Mouse (Mus musculus): Measurements from ENCODE around the gene Car7. TPM values are rescaled to one million over a fixed set of nuclear protein-coding genes. Genes with fewer than 3 reads are reported as not detected.

Car7 gene
- polyA plus RNA-seq, 2 experiments = 5.0 to 11.2 TPM

DNA sequence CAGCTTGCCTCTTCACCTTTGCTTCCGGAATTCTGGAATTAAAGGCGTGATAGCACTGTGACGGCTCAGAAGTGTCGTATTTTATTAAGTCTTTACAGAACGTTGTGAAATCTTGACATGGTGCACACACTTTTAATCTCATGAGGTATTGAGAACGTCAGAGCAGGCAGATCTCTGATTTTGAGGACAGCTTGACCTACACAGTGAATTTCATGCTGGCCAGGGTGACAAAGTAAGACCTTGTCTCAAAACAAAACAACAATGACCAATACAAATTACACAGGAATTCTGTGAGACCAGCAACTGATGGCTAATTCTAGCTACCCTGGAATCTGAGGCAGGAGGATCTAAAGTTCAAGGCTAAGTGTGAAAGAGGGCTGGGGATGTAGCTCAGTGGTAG lies 58.1 kb downstream of the Car7 start:
- Histone ChIP-seq H3K9me3 (ENCODE audit: control insufficient read depth, low read length) (no peaks in the 10 kb centered on the region), H3K27ac (no peak overlapping the region), H3K4me3 (ENCODE audit: insufficient read depth in 1 of 2, low read depth in 2 of 2, low read length in 2 of 2) (peak overlapping the region in 1 of 2 experiments; percentile 77; a peak in 1 of 4 replicates), H3K27me3 (ENCODE audit: control insufficient read depth, insufficient read depth, low read length) (no peaks in the 10 kb centered on the region), H3K9ac (replicated peaks) (no peak overlapping the region), H3K36me3 (replicated peaks; ENCODE audit: control insufficient read depth, insufficient read depth, low read depth) (peaks cover 2% of the 10 kb centered on the region; the same call in 1 of the 2 replicates), H3K4me2 (ENCODE audit: low read depth) (peak overlapping the region; percentile 93), H3K4me1 (replicated peaks; ENCODE audit: control insufficient read depth in 2 of 2, insufficient read depth in 2 of 2, low read length in 1 of 2) (peaks cover 12 to 19% of the 10 kb centered on the region in 2 experiments)
- DNase-seq (ENCODE audit: low read depth in 3 of 3, low spot score in 3 of 3) (no peak), ATAC-seq (ENCODE audit: insufficient read depth) (no peak)
- TF ChIP-seq CTCF (IDR thresholded peaks at IDR 0.05; ENCODE audit: low read depth) (no peak), EP300 (IDR thresholded peaks at IDR 0.05; ENCODE audit: low read depth) (no peak)
- WGBS (ENCODE audit: insufficient replicate concordance) = 63% methylated on average over 6 of the region's 6 CpGs

DNA sequence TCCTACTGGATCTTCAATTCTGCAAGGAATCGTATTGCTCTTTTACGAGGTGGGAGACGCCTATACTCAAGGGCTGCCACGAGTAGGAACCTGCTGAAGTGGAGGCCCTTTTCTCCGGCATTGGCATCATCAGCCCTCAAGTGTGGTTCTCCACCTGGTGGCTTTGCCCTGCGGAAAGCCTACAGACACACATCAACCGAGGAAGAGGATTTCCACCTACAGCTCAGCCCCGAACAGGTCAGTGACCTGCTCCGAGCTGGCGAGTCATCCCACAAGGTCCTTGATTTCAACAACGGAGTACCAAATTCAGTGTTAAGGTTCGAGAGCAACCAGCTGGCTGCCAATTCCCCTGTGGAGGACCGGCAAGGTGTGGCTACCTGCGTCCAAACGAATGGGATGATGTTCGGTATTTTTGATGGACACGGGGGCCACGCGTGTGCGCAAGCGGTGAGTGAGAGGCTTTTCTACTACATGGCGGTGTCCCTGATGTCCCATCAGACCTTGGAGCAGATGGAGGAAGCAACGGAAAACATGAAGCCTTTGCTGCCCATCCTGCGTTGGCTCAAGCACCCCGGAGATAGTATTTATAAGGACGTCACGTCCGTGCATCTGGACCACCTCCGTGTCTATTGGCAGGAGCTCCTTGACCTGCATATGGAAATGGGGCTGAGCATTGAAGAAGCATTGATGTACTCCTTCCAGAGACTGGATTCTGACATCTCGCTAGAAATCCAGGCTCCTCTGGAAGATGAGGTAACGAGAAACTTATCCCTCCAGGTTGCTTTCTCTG lies 59.2 kb downstream of the Car7 start:
- TF ChIP-seq CTCF (IDR thresholded peaks at IDR 0.05; ENCODE audit: low read depth) = no peak
- no peak for TF ChIP-seq EP300 (IDR thresholded peaks at IDR 0.05; ENCODE audit: low read depth)

DNA sequence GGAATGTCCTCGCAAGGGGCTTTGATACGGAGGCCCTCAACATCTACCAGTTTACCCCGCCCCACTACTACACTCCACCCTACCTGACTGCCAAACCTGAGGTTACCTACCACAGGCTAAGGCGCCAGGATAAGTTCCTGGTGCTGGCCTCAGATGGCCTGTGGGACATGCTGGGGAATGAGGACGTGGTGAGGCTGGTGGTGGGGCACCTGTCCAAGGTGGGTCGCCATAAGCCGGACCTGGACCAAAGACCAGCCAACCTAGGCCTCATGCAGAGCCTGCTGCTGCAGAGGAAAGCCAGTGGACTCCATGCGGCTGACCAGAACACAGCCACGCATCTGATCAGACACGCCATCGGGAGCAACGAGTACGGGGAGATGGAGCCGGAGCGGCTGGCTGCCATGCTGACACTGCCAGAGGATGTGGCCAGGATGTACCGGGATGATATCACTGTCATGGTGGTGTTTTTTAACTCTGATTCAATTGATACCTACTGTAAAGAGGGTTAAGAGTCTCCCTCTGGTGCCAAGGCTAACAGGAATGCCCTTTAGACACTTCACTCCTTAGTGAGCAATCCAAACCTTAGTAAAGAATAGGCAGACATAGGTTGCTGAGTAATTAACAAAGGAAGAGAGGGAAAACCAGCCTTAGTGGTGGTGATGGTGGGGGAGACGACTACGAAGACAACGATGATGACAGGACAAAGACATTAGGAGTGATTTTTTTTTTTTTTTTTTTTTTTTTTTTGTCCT lies 60.3 kb downstream of the Car7 start:
- Histone ChIP-seq H3K4me1 (replicated peaks; ENCODE audit: control insufficient read depth in 2 of 2, insufficient read depth in 2 of 2, low read length in 1 of 2) (peaks cover 12 to 19% of the 10 kb centered on the region in 2 experiments), H3K9me3 (ENCODE audit: control insufficient read depth, low read length) (no peaks in the 10 kb centered on the region), H3K27ac (no peak overlapping the region), H3K27me3 (ENCODE audit: control insufficient read depth, insufficient read depth, low read length) (no peaks in the 10 kb centered on the region), H3K4me3 (ENCODE audit: insufficient read depth in 1 of 2, low read depth in 2 of 2, low read length in 2 of 2) (no peak overlapping the region), H3K36me3 (replicated peaks; ENCODE audit: control insufficient read depth, insufficient read depth, low read depth) (peaks cover 2% of the 10 kb centered on the region; the same call in 1 of the 2 replicates), H3K9ac (replicated peaks) (no peak overlapping the region), H3K4me2 (ENCODE audit: low read depth) (no peak overlapping the region)
- TF ChIP-seq CTCF (IDR thresholded peaks at IDR 0.05; ENCODE audit: low read depth) (no peak), EP300 (IDR thresholded peaks at IDR 0.05; ENCODE audit: low read depth) (no peak)
- 86% methylated on average over 19 of the region's 19 CpGs for WGBS (ENCODE audit: insufficient replicate concordance)
- ATAC-seq (ENCODE audit: insufficient read depth) (no peak), DNase-seq (ENCODE audit: low read depth in 3 of 3, low spot score in 3 of 3) (no peak)

More for the DNA sequence above, 59.2 kb downstream of the Car7 start:
- no peak overlapping the region for H3K9ac ChIP-seq (replicated peaks)
- H3K27me3 ChIP-seq (ENCODE audit: control insufficient read depth, insufficient read depth, low read length) = no peaks in the 10 kb centered on the region
- DNase-seq (ENCODE audit: low read depth in 3 of 3, low spot score in 3 of 3) = no peak
- H3K27ac ChIP-seq = no peak overlapping the region
- peaks cover 2% of the 10 kb centered on the region; the same call in 1 of the 2 replicates for H3K36me3 ChIP-seq (replicated peaks; ENCODE audit: control insufficient read depth, insufficient read depth, low read depth)
- H3K4me3 ChIP-seq (ENCODE audit: insufficient read depth in 1 of 2, low read depth in 2 of 2, low read length in 2 of 2) = no peak overlapping the region
- peaks cover 12 to 19% of the 10 kb centered on the region in 2 experiments for H3K4me1 ChIP-seq (replicated peaks; ENCODE audit: control insufficient read depth in 2 of 2, insufficient read depth in 2 of 2, low read length in 1 of 2)
- H3K9me3 ChIP-seq (ENCODE audit: control insufficient read depth, low read length) = no peaks in the 10 kb centered on the region
- no peak overlapping the region for H3K4me2 ChIP-seq (ENCODE audit: low read depth)
- ATAC-seq (ENCODE audit: insufficient read depth) = no peak
- WGBS (ENCODE audit: insufficient replicate concordance) = 87% methylated on average over 31 of the region's 31 CpGs

DNA sequence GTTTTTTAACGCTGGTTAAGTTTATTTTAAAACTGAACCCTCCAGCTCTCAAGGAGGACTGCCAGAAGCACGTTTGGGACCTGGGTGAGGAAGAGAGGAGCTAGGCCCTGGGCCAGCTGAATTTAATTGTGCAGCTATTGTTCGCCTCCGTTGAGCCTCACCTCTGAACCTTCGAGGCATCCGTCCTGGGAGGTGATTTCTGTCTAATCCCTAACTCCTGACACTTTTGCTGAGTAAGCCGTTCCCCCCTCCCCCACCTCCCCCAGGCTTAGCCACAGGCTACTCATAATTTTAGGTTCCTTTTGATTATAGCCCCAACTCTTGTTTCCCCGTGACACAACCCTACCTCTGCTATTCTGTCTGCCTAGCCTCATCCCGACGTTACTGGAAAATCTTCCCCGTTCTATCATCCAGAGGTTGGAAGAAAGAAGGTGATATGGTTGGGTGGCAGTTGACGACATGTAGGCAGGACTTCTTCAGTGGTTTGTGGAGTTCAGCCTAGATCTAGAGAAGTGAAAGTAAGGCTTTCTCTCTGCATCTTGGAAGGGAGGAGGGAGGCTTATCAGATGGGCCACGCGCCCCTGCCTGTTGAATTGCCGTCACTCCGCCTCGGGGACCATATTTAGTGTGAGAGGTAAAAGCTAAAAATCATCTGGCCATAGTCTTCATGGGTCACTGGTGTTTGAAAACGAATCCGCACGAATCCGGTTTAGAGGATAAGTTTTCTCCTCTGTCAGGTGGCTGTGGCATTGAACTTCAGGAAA lies 61.5 kb downstream of the Car7 start:
- TF ChIP-seq CTCF (IDR thresholded peaks at IDR 0.05; ENCODE audit: low read depth) = no peak
- TF ChIP-seq EP300 (IDR thresholded peaks at IDR 0.05; ENCODE audit: low read depth) = no peak
- Histone ChIP-seq H3K36me3 (replicated peaks; ENCODE audit: control insufficient read depth, insufficient read depth, low read depth) (peaks cover 2% of the 10 kb centered on the region; the same call in 1 of the 2 replicates), H3K27ac (no peak overlapping the region), H3K4me1 (replicated peaks; ENCODE audit: control insufficient read depth in 2 of 2, insufficient read depth in 2 of 2, low read length in 1 of 2) (peaks cover 5 to 10% of the 10 kb centered on the region in 2 experiments), H3K9me3 (ENCODE audit: control insufficient read depth, low read length) (no peaks in the 10 kb centered on the region), H3K27me3 (ENCODE audit: control insufficient read depth, insufficient read depth, low read length) (no peaks in the 10 kb centered on the region), H3K4me2 (ENCODE audit: low read depth) (no peak overlapping the region), H3K9ac (replicated peaks) (no peak overlapping the region), H3K4me3 (ENCODE audit: insufficient read depth in 1 of 2, low read depth in 2 of 2, low read length in 2 of 2) (no peak overlapping the region)
- DNase-seq (ENCODE audit: low read depth in 3 of 3, low spot score in 3 of 3) (no peak), ATAC-seq (ENCODE audit: insufficient read depth) (no peak)
- 61% methylated on average over 21 of the region's 21 CpGs for WGBS (ENCODE audit: insufficient replicate concordance)
